Mouse (Mus musculus) heart, embryonic 15.5 days (tissue): ENCODE measurements around the gene Dlg2. TPM values are rescaled to one million over a fixed set of nuclear protein-coding genes. Genes with fewer than 3 reads are reported as not detected.
A peak's percentile ranks its signal among the peaks of the same experiment; 100 is the strongest.
"Not testable (repeated sequence)": the region's sequence is repeated elsewhere in the genome, so short reads cannot be mapped to it uniquely, and the experiment has no call there.

Experiments used
- ATAC-seq: fragments of 200-750 bp; cut with Nextera tagmentation; replicated peaks from 2 replicates; pipeline ENCODE4 v1.8.0; 2017; ENCODE audit warnings: low read depth, moderate TSS enrichment; ENCODE audit not compliant: insufficient number of reproducible peaks, insufficient read depth, low FRiP score
- H3K27ac ChIP-seq: fragments of 300-500 bp; sonication (generic); 2 replicates; pipeline ENCODE4 v1.5.1; 2015; ENCODE audit warnings: mild to moderate bottlenecking, inconsistent platforms
- H3K27me3 ChIP-seq: fragments of 300-500 bp; sonication (generic); 2 replicates; pipeline ENCODE4 v1.6.1; 2015; ENCODE audit warnings: inconsistent platforms
- H3K36me3 ChIP-seq: fragments of 300-500 bp; sonication (generic); 2 replicates; pipeline ENCODE4 v1.6.1; 2015; ENCODE audit warnings: mild to moderate bottlenecking, inconsistent platforms
- H3K4me1 ChIP-seq: fragments of 300-500 bp; sonication (generic); replicated peaks from 2 replicates; pipeline ENCODE4 v1.6.1; 2015; ENCODE audit warnings: inconsistent platforms
- H3K4me2 ChIP-seq: fragments of 300-500 bp; sonication (generic); 2 replicates; pipeline ENCODE4 v1.6.1; 2015; ENCODE audit warnings: inconsistent platforms, mild to moderate bottlenecking, moderate library complexity
- H3K4me3 ChIP-seq: fragments of 300-500 bp; sonication (generic); 2 replicates; pipeline ENCODE4 v1.5.1; 2015; ENCODE audit warnings: mild to moderate bottlenecking, inconsistent platforms
- H3K9ac ChIP-seq: fragments of 300-500 bp; sonication (generic); 2 replicates; pipeline ENCODE4 v1.6.1; 2015; ENCODE audit warnings: mild to moderate bottlenecking, inconsistent platforms
- H3K9me3 ChIP-seq: fragments of 300-500 bp; sonication (generic); replicated peaks from 2 replicates; pipeline ENCODE4 v1.6.1; 2016; ENCODE audit warnings: inconsistent platforms
- WGBS: fragments of 180-500 bp; shearing (Covaris S2); methylation state at CpG from one replicate; pipeline ENCODE4 v1.1.7; 2015; ENCODE audit warnings: mixed read lengths; 5-methylcytosine and 5-hydroxymethylcytosine counted together
- polyA plus RNA-seq: library from polyadenylated mRNA; unstranded; fragments of >200 nt; fragmentation: Nextera tagmentation; extraction: Ambion mirVana; gene quantifications from 2 replicates; pipeline ENCODE4 v1.2.1, GENCODE M21; 2015

The Dlg2 gene
- polyA plus RNA-seq, 1 experiment from 2014 or later, result 6.3 TPM

DNA sequence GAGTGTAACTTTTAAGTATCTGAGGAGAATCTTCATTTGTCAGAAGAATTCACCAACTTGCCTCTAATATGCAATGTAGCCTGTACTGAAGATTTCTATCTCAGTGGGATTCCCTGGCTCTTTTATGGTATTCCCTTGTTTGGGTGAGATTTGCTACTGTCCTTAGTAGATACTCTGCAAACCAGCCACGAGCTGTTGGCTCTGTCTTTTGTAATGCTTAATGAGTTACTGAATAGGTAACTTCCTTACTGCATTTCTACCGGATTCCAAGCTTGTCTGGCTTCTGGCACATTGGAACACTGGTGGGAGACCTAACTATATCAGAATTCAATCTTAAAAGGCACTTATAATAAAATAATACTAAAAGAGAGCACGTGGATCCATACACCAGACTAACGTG lies 400.3 kb downstream of the Dlg2 start:
- not testable (repeated sequence) for H3K36me3 ChIP-seq, ATAC-seq, H3K9ac ChIP-seq, H3K9me3 ChIP-seq, H3K4me2 ChIP-seq, H3K4me3 ChIP-seq, H3K27ac ChIP-seq, H3K27me3 ChIP-seq, H3K4me1 ChIP-seq
- WGBS, result 61% methylated on average over 4 of the region's 4 CpGs

DNA sequence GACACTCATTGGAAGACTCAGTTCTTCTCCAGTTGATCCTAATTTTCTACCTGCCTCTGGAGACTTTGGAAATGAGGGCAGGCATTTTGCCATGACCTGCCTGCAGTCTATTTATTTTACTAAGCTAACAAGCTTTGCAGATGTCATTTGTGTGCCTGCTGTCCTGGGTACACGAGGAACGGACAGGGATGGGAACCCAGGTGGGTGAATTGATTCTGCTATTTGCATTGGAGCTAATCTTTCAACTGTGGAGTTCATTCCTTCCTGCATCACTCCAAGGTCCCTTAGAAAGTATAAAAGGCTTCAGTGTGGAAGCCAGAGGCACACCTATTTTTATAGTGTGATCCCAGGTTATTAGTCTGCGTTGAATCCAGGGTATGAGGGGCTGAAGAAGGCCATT lies 406.3 kb downstream of the Dlg2 start:
- Histone ChIP-seq H3K9ac (no peak overlapping the region), H3K27ac (no peak overlapping the region), H3K4me3 (no peak overlapping the region), H3K27me3 (peaks cover 2% of the 10 kb centered on the region), H3K36me3 (no peaks in the 10 kb centered on the region), H3K4me2 (no peak overlapping the region), H3K4me1 (peaks cover 6% of the 10 kb centered on the region; the same call in 1 of the 2 replicates), H3K9me3 (no peaks in the 10 kb centered on the region)
- 68% methylated on average over 3 of the region's 3 CpGs for WGBS
- ATAC-seq, result no peak

DNA sequence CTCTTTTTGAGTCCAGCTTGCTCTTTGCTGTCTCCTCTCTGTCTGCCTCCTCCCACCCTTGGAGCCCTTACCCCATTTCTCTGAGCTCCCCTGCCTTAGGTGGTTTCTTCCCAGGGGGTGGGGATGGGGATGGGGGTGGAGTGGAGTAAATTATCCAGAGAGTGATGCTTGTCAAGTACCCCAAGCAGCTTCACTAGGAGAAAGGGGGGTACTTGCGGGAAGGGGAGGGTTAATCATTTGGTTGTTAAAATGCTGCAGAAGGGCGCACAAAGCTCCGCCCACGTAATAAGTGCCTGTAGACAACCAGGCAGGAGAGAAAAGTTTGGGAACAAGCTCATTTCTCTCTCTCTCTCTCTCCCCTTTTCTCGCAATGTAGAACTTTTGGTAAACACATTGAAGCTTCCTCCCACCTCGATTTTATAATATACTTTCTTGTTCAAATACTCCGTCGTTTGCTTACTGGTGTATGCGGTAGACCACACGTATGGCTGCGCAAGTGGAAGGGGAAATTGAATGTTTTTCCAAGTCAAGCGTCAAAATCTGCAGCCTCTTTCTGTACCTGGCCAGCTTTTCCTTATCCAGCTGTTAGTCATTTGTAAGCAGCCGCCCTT lies 410.0 kb downstream of the Dlg2 start:
- Histone ChIP-seq H3K9ac (no peak overlapping the region), H3K4me2 (peak overlapping the region; percentile 67), H3K27ac (no peak overlapping the region), H3K9me3 (no peaks in the 10 kb centered on the region), H3K27me3 (peaks cover 2% of the 10 kb centered on the region), H3K36me3 (no peaks in the 10 kb centered on the region), H3K4me3 (peak overlapping the region; percentile 37), H3K4me1 (peaks cover 6% of the 10 kb centered on the region; the same call in 1 of the 2 replicates)
- ATAC-seq, result no peak
- WGBS, result 3% methylated on average over 13 of the region's 13 CpGs

DNA sequence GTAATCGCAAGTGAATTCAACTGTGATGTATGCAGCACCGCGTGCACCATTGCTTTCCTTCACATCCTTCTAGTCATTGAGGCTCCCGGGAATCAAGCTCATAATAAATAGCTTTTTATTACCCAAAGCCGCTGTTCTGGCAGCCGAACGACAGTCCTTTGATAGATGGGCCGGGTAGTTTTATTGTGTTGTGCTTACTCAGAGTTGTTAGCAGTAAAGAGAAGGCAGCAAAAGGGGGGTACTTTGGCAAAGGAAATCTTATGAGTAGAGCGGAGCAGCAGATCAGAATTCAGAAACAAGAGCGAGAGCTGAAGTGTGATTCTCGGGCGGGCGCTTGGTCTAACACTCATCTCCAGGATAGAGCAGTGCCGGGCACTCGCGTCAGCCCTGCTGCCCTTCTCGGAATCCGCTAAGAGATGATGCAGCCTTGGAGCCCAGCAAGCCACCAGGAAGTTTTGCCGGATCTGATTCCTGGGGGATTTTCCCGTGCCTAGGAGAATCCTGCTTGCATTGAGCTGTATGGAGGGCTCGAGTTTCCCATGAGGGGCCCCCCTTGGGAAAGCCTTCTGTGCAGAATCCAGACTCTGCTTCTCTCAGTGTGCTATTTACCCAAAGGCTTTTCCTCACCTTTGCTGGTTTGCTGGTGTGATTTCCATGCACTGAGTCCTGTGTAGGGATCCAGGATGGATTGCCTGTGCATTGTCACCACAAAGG lies 410.7 kb downstream of the Dlg2 start:
- ATAC-seq, result no peak
- no peak overlapping the region for H3K27ac ChIP-seq
- peaks cover 2% of the 10 kb centered on the region for H3K27me3 ChIP-seq
- H3K4me3 ChIP-seq, result peak overlapping the region; percentile 37
- H3K4me2 ChIP-seq, result peak overlapping the region; percentile 67
- H3K4me1 ChIP-seq, result peaks cover 6% of the 10 kb centered on the region; the same call in 1 of the 2 replicates
- H3K9me3 ChIP-seq, result no peaks in the 10 kb centered on the region
- WGBS, result under 1% methylated on average over 21 of the region's 21 CpGs
- no peaks in the 10 kb centered on the region for H3K36me3 ChIP-seq
- no peak overlapping the region for H3K9ac ChIP-seq

DNA sequence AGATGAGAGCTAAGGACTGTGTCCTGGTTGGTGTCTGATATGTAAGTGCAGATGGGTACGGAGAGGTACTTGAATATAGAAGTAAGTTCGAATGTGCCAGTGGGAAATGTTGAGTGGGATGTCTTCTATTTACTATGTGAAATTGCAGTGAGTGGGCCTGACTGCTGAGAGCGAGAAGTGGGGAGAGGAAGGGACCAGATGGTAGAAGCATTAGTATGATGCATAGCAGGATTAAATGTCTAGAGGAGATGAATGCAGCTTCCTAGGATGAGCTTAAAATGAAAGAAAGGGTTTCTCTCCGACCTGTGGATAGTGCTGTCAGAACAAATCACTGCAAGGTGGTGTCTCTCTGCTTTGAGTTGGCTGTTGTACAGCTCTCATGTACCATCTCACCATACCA lies 451.0 kb downstream of the Dlg2 start:
- no peak for ATAC-seq
- Histone ChIP-seq H3K27me3 (no peaks in the 10 kb centered on the region), H3K4me3 (no peak overlapping the region), H3K9ac (no peak overlapping the region), H3K36me3 (no peaks in the 10 kb centered on the region), H3K9me3 (no peaks in the 10 kb centered on the region), H3K27ac (no peak overlapping the region), H3K4me1 (no peaks in the 10 kb centered on the region), H3K4me2 (no peak overlapping the region)
- 65% methylated on average over 4 of the region's 4 CpGs for WGBS

DNA sequence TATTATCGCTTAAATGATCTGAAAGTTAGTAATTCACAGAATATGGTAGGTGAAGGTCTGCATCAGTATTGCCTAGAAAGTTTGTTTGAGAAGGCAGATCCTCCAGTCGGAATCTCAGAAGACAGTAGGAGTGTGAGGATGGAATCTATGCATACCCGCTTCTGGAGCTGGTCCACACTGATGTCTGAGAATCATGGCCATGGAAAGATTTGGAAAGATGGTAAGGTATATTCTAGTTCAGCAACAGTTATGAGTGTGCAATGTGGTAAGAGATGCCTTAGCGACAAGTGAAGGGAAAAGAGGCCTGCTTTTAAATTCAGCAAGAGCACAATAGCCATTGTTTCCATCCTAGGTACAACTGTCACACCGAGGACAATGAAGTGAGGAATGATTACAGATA lies 464.3 kb downstream of the Dlg2 start:
- Histone ChIP-seq H3K27me3 (no peaks in the 10 kb centered on the region), H3K4me3 (no peak overlapping the region)
- WGBS, result 77% methylated on average over 5 of the region's 5 CpGs

DNA sequence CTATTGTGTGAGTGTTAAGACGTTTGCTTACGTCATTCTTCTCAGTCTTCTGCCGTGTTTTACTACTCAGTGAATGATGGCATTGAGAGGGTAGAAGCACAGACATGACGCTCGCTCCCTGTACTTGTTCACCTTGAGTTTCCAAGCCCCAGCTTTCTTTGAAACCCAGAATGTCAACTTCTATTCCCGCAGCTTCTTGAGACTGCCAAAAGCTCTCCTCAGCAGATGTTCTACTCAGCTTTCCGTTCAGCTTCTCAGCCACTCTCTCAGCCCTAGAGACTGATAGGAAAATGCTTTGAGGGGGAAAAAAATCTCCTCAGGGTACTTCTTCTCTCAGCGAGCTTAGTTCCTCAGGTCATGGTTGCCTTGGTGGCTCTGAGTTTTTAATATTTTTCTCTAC lies 470.6 kb downstream of the Dlg2 start:
- no peak overlapping the region for H3K9ac ChIP-seq
- no peak for ATAC-seq
- no peak overlapping the region for H3K4me3 ChIP-seq
- H3K4me1 ChIP-seq, result no peaks in the 10 kb centered on the region
- no peaks in the 10 kb centered on the region for H3K36me3 ChIP-seq
- no peaks in the 10 kb centered on the region for H3K9me3 ChIP-seq
- H3K27ac ChIP-seq, result no peak overlapping the region
- 69% methylated on average over 8 of the region's 8 CpGs for WGBS
- no peaks in the 10 kb centered on the region for H3K27me3 ChIP-seq
- no peak overlapping the region for H3K4me2 ChIP-seq

More for the DNA sequence above, 464.3 kb downstream of the Dlg2 start:
- Histone ChIP-seq H3K9ac (no peak overlapping the region), H3K9me3 (no peaks in the 10 kb centered on the region), H3K4me1 (no peaks in the 10 kb centered on the region), H3K27ac (no peak overlapping the region), H3K36me3 (no peaks in the 10 kb centered on the region), H3K4me2 (no peak overlapping the region)
- ATAC-seq, result no peak

DNA sequence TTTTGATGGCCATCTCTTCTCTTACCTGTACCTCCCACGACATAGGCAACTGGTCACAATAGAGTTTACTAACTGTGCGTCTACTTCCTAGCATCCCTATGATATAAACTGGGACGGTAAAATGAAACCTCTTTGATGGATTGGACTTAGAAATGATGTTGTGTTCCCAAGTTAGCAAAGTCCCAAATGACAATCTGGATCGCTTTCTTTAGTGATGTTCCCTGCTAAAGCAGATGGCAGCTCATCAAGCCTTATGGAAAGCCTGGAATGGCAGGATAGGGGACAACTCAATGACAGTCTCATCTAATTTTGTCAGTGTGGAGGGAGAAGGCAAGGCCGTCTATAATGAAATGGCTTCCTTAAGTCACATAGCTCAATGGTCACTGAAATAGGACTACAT lies 472.7 kb downstream of the Dlg2 start:
- ATAC-seq, result no peak
- no peaks in the 10 kb centered on the region for H3K27me3 ChIP-seq
- H3K9ac ChIP-seq, result no peak overlapping the region
- H3K4me2 ChIP-seq, result no peak overlapping the region
- H3K4me1 ChIP-seq, result no peaks in the 10 kb centered on the region
- no peak overlapping the region for H3K4me3 ChIP-seq
- H3K27ac ChIP-seq, result no peak overlapping the region
- no peaks in the 10 kb centered on the region for H3K36me3 ChIP-seq
- 81% methylated on average over 5 of the region's 5 CpGs for WGBS
- H3K9me3 ChIP-seq, result no peaks in the 10 kb centered on the region

DNA sequence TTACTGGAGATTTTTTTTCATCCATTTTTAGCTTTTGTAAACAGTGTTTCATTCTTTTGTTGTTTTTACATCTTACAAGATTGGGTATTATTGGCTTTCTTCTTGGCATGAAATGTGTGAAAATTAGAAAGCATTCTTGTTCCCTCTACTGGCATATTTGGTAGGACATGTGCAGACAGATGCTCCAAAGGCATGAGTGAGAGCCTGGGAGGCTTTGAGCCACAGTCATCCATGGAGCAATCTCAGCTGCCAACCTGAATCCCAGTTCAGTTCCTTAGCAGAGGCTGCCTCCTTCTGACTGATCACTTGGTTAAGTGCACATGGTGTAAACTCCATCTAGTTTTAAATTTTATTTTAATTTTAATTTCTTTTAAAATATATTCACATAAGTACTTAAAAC lies 500.8 kb downstream of the Dlg2 start:
- Histone ChIP-seq H3K9ac (no peak overlapping the region), H3K4me1 (no peaks in the 10 kb centered on the region), H3K4me3 (no peak overlapping the region), H3K36me3 (no peaks in the 10 kb centered on the region), H3K27me3 (no peaks in the 10 kb centered on the region), H3K9me3 (no peaks in the 10 kb centered on the region), H3K27ac (no peak overlapping the region), H3K4me2 (no peak overlapping the region)
- no peak for ATAC-seq

DNA sequence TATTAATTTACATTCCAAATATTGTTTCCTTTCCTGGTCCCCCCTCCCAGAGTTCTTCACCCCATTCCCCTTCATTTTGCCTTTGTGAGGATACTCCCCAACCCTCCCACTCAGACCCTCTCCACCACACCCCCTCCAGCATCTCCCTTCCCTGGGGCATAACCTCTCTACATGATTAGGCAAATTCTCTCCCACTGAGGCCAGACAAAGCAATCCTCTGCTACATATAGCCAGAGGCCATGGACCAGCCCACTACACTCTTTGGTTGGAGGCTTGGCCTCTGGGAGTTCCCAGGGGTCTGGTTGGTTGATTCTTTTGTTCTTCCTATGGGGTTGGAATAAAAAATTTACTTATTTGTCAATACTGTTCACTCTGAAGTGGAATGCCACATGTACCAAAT lies 505.6 kb downstream of the Dlg2 start:
- H3K27ac ChIP-seq, result no peak overlapping the region
- H3K4me1 ChIP-seq, result no peaks in the 10 kb centered on the region
- no peaks in the 10 kb centered on the region for H3K9me3 ChIP-seq
- no peak overlapping the region for H3K9ac ChIP-seq
- no peak for ATAC-seq
- H3K36me3 ChIP-seq, result no peaks in the 10 kb centered on the region
- H3K4me2 ChIP-seq, result no peak overlapping the region
- no peaks in the 10 kb centered on the region for H3K27me3 ChIP-seq
- no peak overlapping the region for H3K4me3 ChIP-seq

DNA sequence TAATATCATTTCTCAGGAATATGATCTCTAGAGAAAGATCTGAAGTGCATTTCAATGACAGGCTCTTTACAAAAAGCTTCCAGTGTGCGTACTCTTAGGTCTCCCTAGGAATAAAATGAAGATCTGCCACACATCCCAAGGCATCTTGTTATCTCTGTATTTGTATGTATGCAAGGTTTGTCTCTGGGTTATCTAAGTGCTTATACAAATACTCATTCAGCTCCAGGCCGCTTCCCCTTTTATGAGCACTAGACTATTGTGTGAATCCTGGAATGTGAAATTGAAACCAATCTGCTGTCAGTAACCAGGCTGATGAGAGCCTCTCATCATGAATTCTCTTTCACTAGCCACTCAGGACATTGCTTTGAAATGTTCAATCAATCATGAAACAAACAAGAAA lies 534.2 kb downstream of the Dlg2 start:
- H3K27me3 ChIP-seq, result no peaks in the 10 kb centered on the region
- no peak overlapping the region for H3K4me2 ChIP-seq
- H3K9me3 ChIP-seq, result no peaks in the 10 kb centered on the region
- no peaks in the 10 kb centered on the region for H3K36me3 ChIP-seq
- WGBS, result 57% methylated on average over 2 of the region's 2 CpGs
- ATAC-seq, result no peak
- H3K9ac ChIP-seq, result no peak overlapping the region
- no peaks in the 10 kb centered on the region for H3K4me1 ChIP-seq
- H3K4me3 ChIP-seq, result no peak overlapping the region
- no peak overlapping the region for H3K27ac ChIP-seq
